Mouse (Mus musculus) kidney, embryonic 16.5 days (tissue): Measurements from ENCODE around the gene Adck1. TPM values are rescaled to one million over a fixed set of nuclear protein-coding genes. Genes with fewer than 3 reads are reported as not detected.
"Not testable (repeated sequence)": the region's sequence is repeated elsewhere in the genome, so short reads cannot be mapped to it uniquely, and the experiment has no call there.

ENCODE experiments used
- ATAC-seq: fragments of 200-750 bp; cut with Nextera tagmentation; 2 replicates; pipeline ENCODE4 v1.8.0; 2017; ENCODE audit warnings: moderate TSS enrichment; ENCODE audit not compliant: low FRiP score, low TSS enrichment
- H3K27ac ChIP-seq: fragments of 300-500 bp; sonication (generic); 2 replicates; pipeline ENCODE4 v1.5.1; 2014; ENCODE audit warnings: low read length
- H3K27me3 ChIP-seq: fragments of 300-500 bp; sonication (generic); 2 replicates; pipeline ENCODE4 v1.6.1; 2014; ENCODE audit warnings: low read length, control low read depth, mixed read lengths; ENCODE audit not compliant: insufficient read depth
- H3K36me3 ChIP-seq: fragments of 300-500 bp; sonication (generic); 2 replicates; pipeline ENCODE4 v1.6.1; 2014; ENCODE audit warnings: low read length, control low read depth, mixed read lengths; ENCODE audit not compliant: insufficient read depth
- H3K4me1 ChIP-seq: fragments of 300-500 bp; sonication (generic); 2 replicates; pipeline ENCODE4 v1.6.1; 2014; ENCODE audit warnings: low read length, control low read depth, mixed read lengths; ENCODE audit not compliant: insufficient read depth
- H3K4me2 ChIP-seq: fragments of 300-500 bp; sonication (generic); replicated peaks from 2 replicates; pipeline ENCODE4 v1.6.1; 2014; ENCODE audit warnings: low read depth, low read length
- H3K4me3 ChIP-seq: fragments of 300-500 bp; sonication (generic); 2 replicates; pipeline ENCODE4 v1.5.1; 2014; ENCODE audit warnings: mild to moderate bottlenecking, low read length
- H3K9ac ChIP-seq: fragments of 300-500 bp; sonication (generic); replicated peaks from 2 replicates; pipeline ENCODE4 v1.6.1; 2014; ENCODE audit warnings: low read length
- H3K9me3 ChIP-seq: fragments of 300-500 bp; sonication (generic); 2 replicates; pipeline ENCODE4 v1.6.1; 2016; ENCODE audit warnings: low read length, control low read depth
- WGBS: fragments of 180-500 bp; shearing (Covaris S2); extraction: QIAGEN DNeasy Blood & Tissue Kit; methylation state at CpG from one replicate; pipeline ENCODE4 v1.1.7; 2014; 5-methylcytosine and 5-hydroxymethylcytosine counted together
- polyA plus RNA-seq: library from polyadenylated mRNA; unstranded; fragments of >200 nt; fragmentation: Nextera tagmentation; extraction: Ambion mirVana; gene quantifications from 2 replicates; pipeline ENCODE4 v1.2.1, GENCODE M21; 2015

Gene Adck1
- polyA plus RNA-seq: 25.1 and 29.8 TPM in 2 replicates

GRCm38 (mm10) chr12:88360441-88361119 lies at the start of gene Adck1:
Adck1 (plus strand) TSS chr12:88360554.
- Histone ChIP-seq H3K4me1 (no peaks in the 10 kb centered on the region), H3K4me2 (peak within 1 kb of the TSS; percentile 64), H3K36me3 (no peaks in the 10 kb centered on the region), H3K9me3 (no peaks in the 10 kb centered on the region), H3K27me3 (no peaks in the 10 kb centered on the region), H3K4me3 (peak within 1 kb of the TSS; percentile 65), H3K9ac (peak within 1 kb of the TSS; percentile 73), H3K27ac (peak within 1 kb of the TSS; percentile 83)
- ATAC-seq: peak; percentile 96
- WGBS: under 1% methylated on average over 38 of the region's 38 CpGs

DNA sequence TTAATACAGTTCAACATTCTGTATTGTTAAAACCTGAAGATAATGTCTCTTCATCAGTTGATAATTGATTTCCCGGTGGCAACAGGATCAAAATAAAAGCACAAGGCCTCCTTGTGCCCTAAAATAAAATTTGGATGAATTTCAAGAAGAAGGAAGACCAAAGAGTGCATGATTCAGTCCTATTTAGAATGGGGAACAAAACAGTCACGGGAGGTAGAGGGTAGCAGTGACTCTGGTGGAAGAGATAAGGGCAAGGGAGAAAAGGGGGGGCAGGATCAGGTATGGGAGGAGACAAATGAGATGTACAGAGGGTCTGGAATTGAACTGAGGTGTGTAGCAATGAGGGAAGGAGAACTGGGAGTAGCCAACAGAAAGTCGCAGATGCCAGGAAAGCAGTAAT lies 45.8 kb upstream of the Adck1 start:
- Histone ChIP-seq H3K27ac (no peak overlapping the region), H3K9me3 (no peaks in the 10 kb centered on the region), H3K9ac (no peak overlapping the region), H3K4me1 (no peaks in the 10 kb centered on the region), H3K27me3 (no peaks in the 10 kb centered on the region), H3K36me3 (no peaks in the 10 kb centered on the region), H3K4me2 (no peak overlapping the region), H3K4me3 (no peak overlapping the region)
- ATAC-seq: no peak
- WGBS: 84% methylated on average over 3 of the region's 3 CpGs

DNA sequence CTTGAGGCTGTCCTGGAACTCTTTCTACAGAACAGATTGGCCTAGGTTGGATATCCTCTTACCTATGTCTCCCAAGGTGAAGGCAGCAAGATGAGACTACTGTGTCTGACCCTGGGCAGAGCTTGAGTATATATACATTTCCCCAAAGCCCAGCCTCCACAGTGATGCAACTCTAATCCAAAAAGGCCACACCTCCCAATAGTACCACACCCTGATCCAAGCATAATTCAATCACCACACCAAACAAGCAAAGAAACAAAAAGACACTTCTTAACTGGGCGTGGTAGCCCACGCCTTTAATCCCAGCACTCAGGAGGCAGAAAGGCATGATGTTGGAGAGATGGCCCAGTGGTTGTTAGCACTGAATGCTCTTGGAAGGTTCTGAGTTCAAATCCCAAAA lies 36.4 kb upstream of the Adck1 start, which contains the start of gene Gm5039:
Gene Gm5039, minus strand, starts transcription at position 101 of the 400 bp plus-strand sequence.
- H3K4me2 ChIP-seq, H3K4me3 ChIP-seq, H3K36me3 ChIP-seq, H3K9ac ChIP-seq, H3K27ac ChIP-seq, H3K27me3 ChIP-seq, ATAC-seq, H3K9me3 ChIP-seq, H3K4me1 ChIP-seq: not testable (repeated sequence)
- WGBS: 81% methylated on average over 2 of the region's 2 CpGs

- 73% methylated on average over 4 of the region's 4 CpGs for WGBS
- H3K4me2 ChIP-seq, H3K27ac ChIP-seq, H3K27me3 ChIP-seq, ATAC-seq, H3K4me3 ChIP-seq, H3K9me3 ChIP-seq, H3K4me1 ChIP-seq, H3K9ac ChIP-seq, H3K36me3 ChIP-seq: not testable (repeated sequence)
Measured at GRCm38 (mm10) chr12:88336662-88337413, 23.5 kb upstream of the Adck1 start.

DNA sequence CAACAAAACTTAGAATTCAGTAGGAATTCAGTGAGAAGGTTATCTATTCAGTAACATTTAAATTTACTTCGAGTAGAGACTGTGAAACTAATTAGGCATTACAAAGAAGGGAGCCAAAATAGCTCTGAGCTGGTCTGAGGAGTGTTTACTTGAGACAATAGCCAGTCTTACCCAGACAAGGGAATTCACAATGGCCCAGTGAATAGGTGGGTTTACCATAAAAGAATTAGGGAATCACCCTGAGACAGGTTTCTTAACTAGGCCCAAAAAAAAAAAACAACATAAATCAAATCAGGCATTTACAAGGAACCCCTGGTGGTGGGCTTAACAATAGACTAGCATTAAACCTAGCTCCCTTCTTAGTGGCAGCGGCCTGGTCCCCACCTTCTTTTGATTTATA lies 19.1 kb upstream of the Adck1 start:
- not testable (repeated sequence) for H3K4me1 ChIP-seq, H3K9me3 ChIP-seq, H3K9ac ChIP-seq, H3K27me3 ChIP-seq, H3K4me2 ChIP-seq, H3K36me3 ChIP-seq, ATAC-seq, H3K27ac ChIP-seq, H3K4me3 ChIP-seq
- WGBS: 52% methylated on average over 2 of the region's 2 CpGs

GRCm38 (mm10) chr12:88354182-88354702 lies 6.1 kb upstream of the Adck1 start:
- WGBS: 19% methylated on average over 41 of the region's 41 CpGs
- Histone ChIP-seq H3K36me3 (no peaks in the 10 kb centered on the region), H3K4me3 (peak overlapping the region; percentile 37), H3K9me3 (no peaks in the 10 kb centered on the region), H3K27ac (no peak overlapping the region), H3K9ac (peak overlapping the region; percentile 64), H3K4me1 (no peaks in the 10 kb centered on the region), H3K27me3 (no peaks in the 10 kb centered on the region), H3K4me2 (peak overlapping the region; percentile 51)
- ATAC-seq: peak; percentile 69; the same call in 1 of the 2 replicates

- Histone ChIP-seq H3K4me1 (no peaks in the 10 kb centered on the region), H3K27me3 (no peaks in the 10 kb centered on the region), H3K27ac (peak overlapping the region; percentile 83; the same call in 1 of the 2 replicates), H3K4me2 (peak overlapping the region; percentile 64), H3K9ac (peak overlapping the region; percentile 73), H3K4me3 (peak overlapping the region; percentile 65), H3K36me3 (no peaks in the 10 kb centered on the region), H3K9me3 (no peaks in the 10 kb centered on the region)
- WGBS: 46% methylated on average over 9 of the region's 9 CpGs
- peak; percentile 14; the same call in 1 of the 2 replicates for ATAC-seq
Measured at GRCm38 (mm10) chr12:88361120-88361445, 729 bp downstream of the Adck1 start.

- no peak for ATAC-seq
- H3K9ac ChIP-seq: no peak overlapping the region
- no peak overlapping the region for H3K4me2 ChIP-seq
- H3K36me3 ChIP-seq: no peaks in the 10 kb centered on the region
- WGBS: 79% methylated on average over 4 of the region's 4 CpGs
- H3K27me3 ChIP-seq: no peaks in the 10 kb centered on the region
- no peak overlapping the region for H3K4me3 ChIP-seq
- H3K27ac ChIP-seq: no peak overlapping the region
- no peaks in the 10 kb centered on the region for H3K4me1 ChIP-seq
- H3K9me3 ChIP-seq: no peaks in the 10 kb centered on the region
Measured at GRCm38 (mm10) chr12:88367673-88368072, 7.3 kb downstream of the Adck1 start.

- WGBS: 73% methylated on average over 4 of the region's 4 CpGs
- H3K4me2 ChIP-seq: no peak overlapping the region
- no peak overlapping the region for H3K9ac ChIP-seq
- H3K27ac ChIP-seq: no peak overlapping the region
- H3K4me1 ChIP-seq: no peaks in the 10 kb centered on the region
- no peak overlapping the region for H3K4me3 ChIP-seq
- H3K27me3 ChIP-seq: no peaks in the 10 kb centered on the region
- no peaks in the 10 kb centered on the region for H3K36me3 ChIP-seq
- H3K9me3 ChIP-seq: no peaks in the 10 kb centered on the region
- no peak for ATAC-seq
Measured at GRCm38 (mm10) chr12:88368618-88369017, 8.3 kb downstream of the Adck1 start.

DNA sequence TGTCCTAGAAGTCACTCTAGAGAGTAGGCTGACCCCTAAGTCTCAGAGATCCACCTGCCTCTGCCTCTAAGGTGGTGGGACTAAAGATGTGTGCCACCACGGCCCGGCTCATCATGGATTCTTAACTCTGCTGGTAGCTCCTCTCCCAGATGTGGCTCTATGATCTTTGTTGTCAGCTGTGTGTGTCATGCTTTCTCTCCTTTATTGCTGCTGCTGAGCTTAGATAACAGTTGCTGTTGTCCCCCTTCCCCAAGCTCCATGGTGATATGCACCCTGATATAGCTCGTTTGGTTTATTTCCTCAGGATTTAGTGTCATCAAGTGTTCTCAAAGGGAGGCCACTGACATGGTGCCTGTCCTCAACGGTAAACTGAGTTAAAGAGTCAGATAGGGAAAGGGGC lies 9.3 kb downstream of the Adck1 start:
- not testable (repeated sequence) for H3K4me1 ChIP-seq, H3K9me3 ChIP-seq, H3K9ac ChIP-seq, H3K4me3 ChIP-seq, H3K4me2 ChIP-seq, H3K27ac ChIP-seq, ATAC-seq, H3K27me3 ChIP-seq, H3K36me3 ChIP-seq
- WGBS: 49% methylated on average over 4 of the region's 4 CpGs
